Mouse (Mus musculus) retina, adult 2 months (tissue): Measurements from ENCODE around the gene Card9.
"Not testable (repeated sequence)": the region's sequence is repeated elsewhere in the genome, so short reads cannot be mapped to it uniquely, and the experiment has no call there.

Experiments
- DNase-seq: peaks from one replicate; pipeline ENCODE4 v3.0.0-alpha.2; 2012; ENCODE audit warnings: low read depth, low spot score

Gene Card9

GRCm38 (mm10) chr2:26360772-26361171 is at the start of gene Card9:
TSS of gene Card9 (minus strand) at chr2:26360918.
- no peak for DNase-seq

- no peak for DNase-seq
These were observed 49.4 kb upstream of the Card9 start for GRCm38 (mm10) chr2:26410091-26410490.

GRCm38 (mm10) chr2:26409362-26409761 is 48.6 kb upstream of the Card9 start:
- no peak for DNase-seq

GRCm38 (mm10) chr2:26408515-26409356 is 48.0 kb upstream of the Card9 start, which contains the start of gene Inpp5e:
TSS of gene Inpp5e (minus strand) at chr2:26409203.
- peak; percentile 87 for DNase-seq

GRCm38 (mm10) chr2:26403306-26403705 is 42.6 kb upstream of the Card9 start:
- DNase-seq, result no peak

GRCm38 (mm10) chr2:26402265-26402664 is 41.5 kb upstream of the Card9 start:
- no peak for DNase-seq

GRCm38 (mm10) chr2:26401023-26401422 is 40.3 kb upstream of the Card9 start:
- DNase-seq, result no peak

- no peak for DNase-seq
These were observed 39.6 kb upstream of the Card9 start for GRCm38 (mm10) chr2:26400296-26400695.

- no peak for DNase-seq
These were observed 38.9 kb upstream of the Card9 start for GRCm38 (mm10) chr2:26399647-26400046.

GRCm38 (mm10) chr2:26398978-26399377 is 38.3 kb upstream of the Card9 start:
- DNase-seq, result no peak

- no peak for DNase-seq
These were observed 30.9 kb upstream of the Card9 start for GRCm38 (mm10) chr2:26391617-26392016.

GRCm38 (mm10) chr2:26390954-26391353 is 30.2 kb upstream of the Card9 start:
- no peak for DNase-seq

GRCm38 (mm10) chr2:26389154-26389690 is 28.5 kb upstream of the Card9 start, which contains the start of the genes Entr1 and Pmpca:
TSS of gene Entr1 (minus strand) at chr2:26389316.
TSS of gene Pmpca (plus strand) at chr2:26389339.
- DNase-seq, result peak; percentile 61

GRCm38 (mm10) chr2:26388682-26389153 is 28.0 kb upstream of the Card9 start:
- DNase-seq, result no peak

- DNase-seq, result no peak
These were observed 27.0 kb upstream of the Card9 start for GRCm38 (mm10) chr2:26387713-26388112.

GRCm38 (mm10) chr2:26380871-26381270 is 20.2 kb upstream of the Card9 start:
- DNase-seq, result not testable (repeated sequence)

GRCm38 (mm10) chr2:26380131-26380771 is 19.5 kb upstream of the Card9 start, which contains the start of gene Snapc4:
TSS of gene Snapc4 (minus strand) at chr2:26380653.
- peak; percentile 60 for DNase-seq

GRCm38 (mm10) chr2:26372396-26372795 is 11.7 kb upstream of the Card9 start:
- DNase-seq, result no peak

GRCm38 (mm10) chr2:26368572-26368971 is 7.9 kb upstream of the Card9 start:
- no peak for DNase-seq

GRCm38 (mm10) chr2:26367911-26368310 is 7.2 kb upstream of the Card9 start:
- no peak for DNase-seq

- DNase-seq, result no peak
These were observed 4.2 kb upstream of the Card9 start for GRCm38 (mm10) chr2:26364738-26365465.

- no peak for DNase-seq
These were observed 2.8 kb upstream of the Card9 start for GRCm38 (mm10) chr2:26363481-26363880.
